Mouse (Mus musculus) E14TG2a.4 (cell line): ENCODE measurements at regions not wholly inside any gene's neighbourhood (a gene's known extent, or its start where the extent isn't known, plus 50 kb on each side); places are given as distances from the start of the nearest gene placed in this dataset.

Experiments
- CTCF ChIP-seq: conservative IDR thresholded peaks from 2 replicates; pipeline ENCODE4 v1.5.1; 2014; ENCODE audit warnings: low read length
- POU5F1 ChIP-seq: IDR thresholded peaks from 2 replicates; pipeline ENCODE4 v1.6.1; 2014; ENCODE audit warnings: low read length, borderline replicate concordance

DNA sequence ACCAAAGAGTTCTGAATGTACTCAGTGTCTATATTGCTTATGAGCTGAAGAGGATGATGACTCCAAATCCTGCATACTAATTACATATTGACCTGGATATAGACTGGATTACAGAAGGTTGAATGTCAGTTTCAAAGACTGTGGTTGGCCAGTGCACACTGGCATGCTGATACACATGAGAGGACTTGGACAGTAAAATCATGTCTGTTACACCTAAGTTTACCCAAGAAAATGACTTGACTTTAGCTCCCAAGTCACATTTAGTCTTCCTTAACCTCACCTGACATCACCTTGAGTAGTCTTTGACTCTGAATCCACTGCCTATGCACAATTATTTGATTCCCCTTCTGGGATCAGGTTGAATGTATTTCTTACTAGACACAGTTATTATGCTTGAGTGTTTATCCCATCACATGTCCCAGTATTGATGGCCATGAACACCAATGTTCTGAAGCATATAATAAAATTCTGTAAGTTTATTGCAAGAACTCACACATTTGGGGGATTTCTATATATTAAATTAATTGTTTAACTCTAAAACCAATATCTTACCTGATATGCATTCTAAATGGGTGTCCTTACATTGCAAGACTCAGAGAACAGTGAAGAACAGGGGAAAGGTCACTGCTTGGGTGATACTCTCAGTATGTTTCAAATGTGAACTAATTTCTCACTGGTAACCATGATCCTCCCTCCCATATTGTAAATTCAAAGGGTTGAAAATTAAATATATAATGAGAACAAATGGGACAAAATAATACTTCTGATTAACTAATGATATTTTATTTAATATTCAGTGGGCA, 116.0 kb downstream of the Olfr164 start:
- TF ChIP-seq CTCF (no peak), POU5F1 (no peak)
